Mouse (Mus musculus): Measurements from ENCODE around the gene Sorbs2.

GRCm38 (mm10) chr8:45730795-45731194, 223.2 kb downstream of the Sorbs2 start:
- no peak for TF ChIP-seq POLR2A (IDR thresholded peaks at IDR 0.05; ENCODE audit: borderline replicate concordance, low read depth, low read length)
- TF ChIP-seq CTCF (IDR thresholded peaks at IDR 0.05; ENCODE audit: low read depth, low read length), result no peak

Measured in bone marrow macrophage, adult 2 months (primary cell).